Mouse (Mus musculus) stomach, embryonic 14.5 days (tissue): ENCODE measurements around the gene Rp9. TPM values are rescaled to one million over a fixed set of nuclear protein-coding genes. Genes with fewer than 3 reads are reported as not detected.

Experiments
- polyA plus RNA-seq: library from polyadenylated mRNA; unstranded; fragments of >200 nt; fragmentation: Nextera tagmentation; extraction: Ambion mirVana; gene quantifications from 2 replicates; pipeline ENCODE4 v1.2.1, GENCODE M21; 2014

Rp9 gene
- polyA plus RNA-seq, 1 experiment from 2014 or later = 84.9 TPM

Other genes with a start within 250 kb of the Rp9 start
- gene Zfp809, start 244.0 kb downstream of the Rp9 start, polyA plus RNA-seq = 37.2 and 40.7 TPM in 2 replicates
- gene Zfp599, start 209.8 kb downstream of the Rp9 start, polyA plus RNA-seq = 5.4 and 5.9 TPM in 2 replicates
- 21.1 and 22.7 TPM in 2 replicates for gene Zfp810, start 162.1 kb downstream of the Rp9 start, polyA plus RNA-seq
- 64.0 and 64.7 TPM in 2 replicates for gene Anln, start 80.6 kb downstream of the Rp9 start, polyA plus RNA-seq
- 5.9 and 6.2 TPM in 2 replicates for gene 9530077C05Rik, start 58.2 kb downstream of the Rp9 start, polyA plus RNA-seq
- not detected in 2 replicates for gene Gm17545, start 15.5 kb downstream of the Rp9 start, polyA plus RNA-seq
- 16.0 and 16.2 TPM in 2 replicates for gene Bbs9, start 6.0 kb upstream of the Rp9 start, polyA plus RNA-seq